Mouse (Mus musculus) CH12.LX (cell line): Measurements from ENCODE around the gene Klhl31. TPM values are rescaled to one million over a fixed set of nuclear protein-coding genes. Genes with fewer than 3 reads are reported as not detected.

ENCODE experiments used
- DNase-seq: peaks from one replicate; pipeline ENCODE4 v3.0.0-alpha.2; 2013; ENCODE audit errors: extremely low read depth
- H3K27ac ChIP-seq: 2 replicates; pipeline ENCODE4 v1.5.1; 2012; ENCODE audit warnings: low read depth, mild to moderate bottlenecking, control low read depth, moderate library complexity; ENCODE audit not compliant: insufficient read depth
- H3K27me3 ChIP-seq: replicated peaks from 2 replicates; pipeline ENCODE3; 2012; ENCODE audit warnings: inconsistent platforms
- H3K36me3 ChIP-seq, 2 experiments: replicated peaks in 1 of 2; 2 replicates each; pipeline versions ENCODE3 to v1.6.1; 2012; ENCODE audit warnings: inconsistent platforms in 1 of 2, low read length in 1 of 2, mild to moderate bottlenecking in 1 of 2, mixed read lengths in 1 of 2, moderate library complexity in 1 of 2; ENCODE audit not compliant: control insufficient read depth in 1 of 2, insufficient read depth in 1 of 2
- H3K4me1 ChIP-seq, 2 experiments: 2 replicates each; pipeline ENCODE4 v1.6.1; 2012; ENCODE audit warnings: inconsistent platforms in 1 of 2, moderate library complexity in 1 of 2; ENCODE audit not compliant: insufficient read depth in 2 of 2, control insufficient read depth in 1 of 2
- H3K4me2 ChIP-seq: 2 replicates; pipeline ENCODE4 v1.6.1; 2012; ENCODE audit warnings: low read depth, mild to moderate bottlenecking, control low read depth; ENCODE audit not compliant: poor library complexity, insufficient read depth, severe bottlenecking
- H3K4me3 ChIP-seq, 3 experiments: fragments of 150-350 bp in 1 of 3; sonication (generic) in 1 of 3; replicated peaks in 1 of 3; 2 replicates each; pipeline versions ENCODE3 to v1.5.1; 2011 to 2012; ENCODE audit warnings: low read depth in 2 of 3, low read length in 2 of 3, mild to moderate bottlenecking in 2 of 3, moderate library complexity in 2 of 3, control low read depth in 1 of 3, improper control_type of control experiment in 1 of 3, inconsistent platforms in 1 of 3, mixed read lengths in 1 of 3; ENCODE audit not compliant: poor library complexity in 1 of 3
- H3K79me2 ChIP-seq: replicated peaks from 2 replicates; pipeline ENCODE4 v1.6.1; 2012; ENCODE audit warnings: mild to moderate bottlenecking, moderate library complexity; ENCODE audit not compliant: control insufficient read depth, poor library complexity, insufficient read depth, severe bottlenecking; ENCODE audit errors: extremely low read depth
- H3K9ac ChIP-seq: 2 replicates; pipeline ENCODE4 v1.6.1; 2012; ENCODE audit warnings: low read depth, mild to moderate bottlenecking, control low read depth, moderate library complexity; ENCODE audit not compliant: insufficient read depth
- H3K9me3 ChIP-seq: replicated peaks from 2 replicates; pipeline ENCODE3; 2012; ENCODE audit warnings: low read length, inconsistent platforms, mixed read lengths
- CTCF ChIP-seq, 2 experiments: IDR thresholded peaks in 1 of 2; conservative IDR thresholded peaks in 1 of 2; 2 replicates each; pipeline ENCODE4 v1.5.1; 2011 to 2012; ENCODE audit warnings: low read depth in 2 of 2, low read length in 2 of 2, improper control_type of control experiment in 1 of 2, inconsistent platforms in 1 of 2, mild to moderate bottlenecking in 1 of 2, moderate library complexity in 1 of 2
- ELF1 ChIP-seq: IDR thresholded peaks from 2 replicates; pipeline ENCODE4 v1.6.1; 2014; ENCODE audit warnings: low read depth, mild to moderate bottlenecking, inconsistent platforms, low read length, improper control_type of control experiment
- ETS1 ChIP-seq: conservative IDR thresholded peaks from 2 replicates; pipeline ENCODE4 v1.6.1; 2012; ENCODE audit warnings: low read depth, mild to moderate bottlenecking, inconsistent platforms, low read length, improper control_type of control experiment, moderate library complexity
- GABPA ChIP-seq: IDR thresholded peaks from 2 replicates; pipeline ENCODE4 v1.6.1; 2012; ENCODE audit warnings: low read depth, low read length, improper control_type of control experiment, inconsistent platforms; ENCODE audit not compliant: insufficient replicate concordance
- IRF4 ChIP-seq: IDR thresholded peaks from 2 replicates; pipeline ENCODE4 v1.6.1; 2014; ENCODE audit warnings: low read depth, mild to moderate bottlenecking, inconsistent platforms, low read length, improper control_type of control experiment
- JUN ChIP-seq: IDR thresholded peaks from 2 replicates; pipeline ENCODE4 v1.6.1; 2011; ENCODE audit warnings: low read depth, mild to moderate bottlenecking, low read length, improper control_type of control experiment, moderate library complexity; ENCODE audit not compliant: insufficient read depth
- JUND ChIP-seq: conservative IDR thresholded peaks from 2 replicates; pipeline ENCODE4 v1.6.1; 2011; ENCODE audit warnings: low read depth, low read length, improper control_type of control experiment
- MEF2A ChIP-seq: IDR thresholded peaks from 2 replicates; pipeline ENCODE4 v1.6.1; 2014; ENCODE audit warnings: low read depth, mild to moderate bottlenecking, inconsistent platforms, low read length, improper control_type of control experiment, borderline replicate concordance
- PAX5 ChIP-seq: IDR thresholded peaks from 2 replicates; pipeline ENCODE4 v1.6.1; 2012; ENCODE audit warnings: low read length, inconsistent platforms, mixed read lengths
- POLR2A ChIP-seq: IDR thresholded peaks from 2 replicates; pipeline ENCODE4 v1.6.1; 2011; ENCODE audit warnings: low read depth, mild to moderate bottlenecking, improper control_type of control experiment, low read length
- POLR2AphosphoS2 ChIP-seq: IDR thresholded peaks from 2 replicates; pipeline ENCODE4 v1.6.1; 2011; ENCODE audit warnings: low read depth, low read length, improper control_type of control experiment
- RCOR1 ChIP-seq: conservative IDR thresholded peaks from 2 replicates; pipeline ENCODE4 v1.6.1; 2012; ENCODE audit warnings: low read depth, mild to moderate bottlenecking, inconsistent platforms, low read length, improper control_type of control experiment
- SIN3A ChIP-seq: IDR thresholded peaks from 2 replicates; pipeline ENCODE4 v1.6.1; 2012; ENCODE audit warnings: low read length, improper control_type of control experiment, inconsistent platforms
- SMC3 ChIP-seq: IDR thresholded peaks from 2 replicates; pipeline ENCODE4 v1.6.1; 2011; ENCODE audit warnings: low read depth, low read length, improper control_type of control experiment
- TBP ChIP-seq: conservative IDR thresholded peaks from 2 replicates; pipeline ENCODE4 v1.6.1; 2011; ENCODE audit warnings: low read depth, low read length, improper control_type of control experiment
- USF2 ChIP-seq: conservative IDR thresholded peaks from 2 replicates; pipeline ENCODE4 v1.6.1; 2011; ENCODE audit warnings: low read depth, low read length, improper control_type of control experiment
- ZMIZ1 ChIP-seq: IDR thresholded peaks from 2 replicates; pipeline ENCODE4 v1.6.1; 2012; ENCODE audit warnings: low read depth, mild to moderate bottlenecking, inconsistent platforms, low read length, improper control_type of control experiment
- dilution Hi-C: fragments of 300-500 bp; cut with MboI; formaldehyde crosslinking; loops from 2 replicates; pipeline ENCODE4 v1.14.3; 2020; ENCODE audit warnings: low sequenced_read_pairs; ENCODE audit not compliant: extremely low pct_unique_long_range_greater_than_20kb, extremely low pct_ligation_motif_present
- in situ Hi-C: fragments of 300-500 bp; cut with MboI; formaldehyde crosslinking; loops from 3 replicates; pipeline ENCODE4 v1.14.3; 2019; ENCODE audit warnings: low sequenced_read_pairs, low pct_ligation_motif_present, low pct_unique_long_range_greater_than_20kb, mixed read lengths
- polyA plus RNA-seq: library from polyadenylated mRNA; unstranded; fragments of >175 nt; gene quantifications from 2 replicates; pipeline ENCODE4 v1.2.1, GENCODE M21; 2012; ENCODE audit warnings: low read depth; ENCODE audit not compliant: insufficient read length
- total RNA-seq, 2 experiments: library from RNA; depleted of rRNA; stranded (reverse); fragments of 300-350 nt in 1 of 2; fragments of >200 nt in 1 of 2; gene quantifications; 2 replicates each; pipeline ENCODE4 v1.2.3; 2012 to 2014

Gene Klhl31
- total and polyA plus RNA-seq, 3 experiments: not detected

DNA sequence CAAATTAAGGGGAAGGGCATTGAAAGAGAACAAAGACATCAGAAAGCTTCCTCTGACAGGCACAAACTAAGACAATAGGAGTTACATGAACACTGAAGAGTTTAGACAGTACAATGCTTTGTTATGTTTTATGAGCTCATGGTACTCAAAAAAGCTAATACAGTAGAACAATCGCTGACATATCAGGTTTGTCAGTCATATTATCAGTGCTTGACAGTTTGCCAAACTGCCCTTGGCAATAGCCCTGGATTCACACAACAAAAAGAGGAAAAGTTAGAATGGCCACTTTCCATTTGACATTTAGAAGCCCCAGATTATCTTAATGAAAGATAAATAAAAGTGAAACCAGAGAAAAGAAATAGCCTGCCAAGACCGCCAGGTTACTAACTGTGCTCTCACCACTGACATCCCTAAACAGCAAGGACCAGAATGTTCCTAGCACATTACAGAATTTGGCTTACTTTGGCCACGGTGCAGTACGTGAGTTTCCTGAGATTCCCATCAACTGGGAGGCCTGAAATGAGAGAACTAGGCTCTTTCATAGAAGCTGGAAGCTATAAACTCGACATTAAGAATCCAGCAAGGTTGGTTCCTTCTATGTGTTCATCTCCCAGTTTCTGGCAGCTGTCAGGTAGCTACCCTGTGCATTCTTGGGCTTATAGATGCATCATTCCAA, 49.7 kb downstream of the Klhl31 start:
- in situ Hi-C loops: no loop called here
- no peaks in the 10 kb centered on the region for H3K36me3 ChIP-seq

GRCm38 (mm10) chr9:77692707-77693106, 56.4 kb downstream of the Klhl31 start:
- H3K4me3 ChIP-seq: no peak overlapping the region
- H3K79me2 ChIP-seq: no peaks in the 10 kb centered on the region
- dilution Hi-C loops (no loop called here), in situ Hi-C loops (loop anchor here (10.0 kb wide), 1 partner anchor 82 kb away; no protein-coding TSS in a partner anchor)
- H3K4me1 ChIP-seq: peaks cover 0 to 12% of the 10 kb centered on the region in 2 experiments; a peak in 1 of 4 replicates
- no peak overlapping the region for H3K27ac ChIP-seq
- H3K9me3 ChIP-seq: no peaks in the 10 kb centered on the region
- no peaks in the 10 kb centered on the region for H3K36me3 ChIP-seq
- DNase-seq: no peak
- TF ChIP-seq PAX5: no peak
- no peak for TF ChIP-seq SMC3
- no peak for TF ChIP-seq GABPA
- TF ChIP-seq IRF4: no peak
- no peak for TF ChIP-seq USF2
- TF ChIP-seq ETS1: no peak
- TF ChIP-seq ZMIZ1: no peak
- no peak for TF ChIP-seq MEF2A
- TF ChIP-seq JUN: no peak
- H3K9ac ChIP-seq: no peak overlapping the region
- no peak overlapping the region for H3K4me2 ChIP-seq
- H3K27me3 ChIP-seq: no peaks in the 10 kb centered on the region

More for the DNA sequence above, 49.7 kb downstream of the Klhl31 start:
- Histone ChIP-seq H3K79me2 (no peaks in the 10 kb centered on the region), H3K9ac (no peak overlapping the region), H3K4me2 (no peak overlapping the region), H3K27ac (no peak overlapping the region), H3K9me3 (no peaks in the 10 kb centered on the region), H3K4me1 (peaks cover 0 to 4% of the 10 kb centered on the region in 2 experiments; a peak in 1 of 4 replicates), H3K4me3 (no peak overlapping the region), H3K27me3 (no peaks in the 10 kb centered on the region)
- TF ChIP-seq TBP (no peak), ELF1 (no peak), POLR2A (no peak), POLR2AphosphoS2 (no peak), RCOR1 (no peak), JUN (no peak), JUND (no peak), SIN3A (no peak), CTCF (conservative IDR thresholded peaks at IDR 0.05 in 1 of 2, IDR thresholded peaks at IDR 0.05 in 1 of 2; ENCODE audit: low read depth in 2 of 2, low read length in 2 of 2) (no peak)
- DNase-seq: no peak
- dilution Hi-C loops: no loop called here
